Mouse (Mus musculus) layer of hippocampus, postnatal 25 days (tissue): ENCODE data around the gene Cyp19a1. TPM values are rescaled to one million over a fixed set of nuclear protein-coding genes. Genes with fewer than 3 reads are reported as not detected.

Experiments used
- DNase-seq, 2 experiments: peaks; one replicate each; pipeline ENCODE4 v3.0.0; 2022; ENCODE audit warnings: mixed read lengths in 2 of 2, low spot score in 1 of 2; ENCODE audit errors: extremely low spot score in 1 of 2
- total RNA-seq, 2 experiments: library from RNA; stranded (reverse); gene quantifications; 2 replicates each; pipeline ENCODE4 v1.2.3; 2021

Gene Cyp19a1
- under 1 TPM in 1 of 2 experiments, not detected in 1; 0.19 TPM for total RNA-seq

DNA sequence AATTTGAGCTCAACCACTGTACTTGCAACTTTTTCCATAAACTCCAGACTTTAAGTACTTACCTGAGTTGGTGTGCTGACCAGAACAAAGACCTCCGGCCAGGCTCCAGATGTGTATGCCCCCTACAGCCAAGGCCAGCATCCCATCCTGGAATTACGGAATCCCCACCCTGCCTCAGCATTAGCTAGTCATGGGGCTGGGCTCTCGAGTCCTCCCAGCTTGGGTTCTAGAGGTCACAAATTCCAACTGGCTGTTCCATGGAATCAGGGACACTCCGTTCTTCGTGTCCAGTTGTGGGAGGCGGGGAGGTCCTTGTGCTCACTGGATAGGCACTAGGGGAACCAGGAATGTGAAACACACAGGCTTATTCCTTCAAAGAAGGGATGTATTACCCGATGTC lies at the start of gene Cyp19a1:
Gene Cyp19a1, minus strand, starts transcription at position 101 of the 400 bp plus-strand sequence.
- DNase-seq: no peak

DNA sequence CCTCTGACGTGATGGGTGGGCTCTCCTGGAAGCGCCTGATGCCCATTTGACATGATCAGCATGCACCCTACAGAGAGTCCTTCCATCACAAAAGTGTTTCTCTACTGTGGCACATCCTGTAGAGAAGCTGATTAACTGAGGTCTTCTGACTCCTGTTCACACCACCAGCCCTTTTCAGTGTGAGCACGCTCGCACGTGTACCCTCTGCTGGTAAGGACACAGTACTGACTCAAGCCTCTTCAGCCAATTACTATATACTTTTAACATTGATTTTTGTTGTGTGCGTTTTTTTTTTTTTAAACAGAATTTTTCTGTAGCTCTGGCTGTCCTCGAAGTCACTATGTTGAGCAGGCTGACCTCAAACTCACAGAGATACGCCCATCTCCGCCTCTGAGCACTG lies 48.5 kb upstream of the Cyp19a1 start:
- DNase-seq: no peak

DNA sequence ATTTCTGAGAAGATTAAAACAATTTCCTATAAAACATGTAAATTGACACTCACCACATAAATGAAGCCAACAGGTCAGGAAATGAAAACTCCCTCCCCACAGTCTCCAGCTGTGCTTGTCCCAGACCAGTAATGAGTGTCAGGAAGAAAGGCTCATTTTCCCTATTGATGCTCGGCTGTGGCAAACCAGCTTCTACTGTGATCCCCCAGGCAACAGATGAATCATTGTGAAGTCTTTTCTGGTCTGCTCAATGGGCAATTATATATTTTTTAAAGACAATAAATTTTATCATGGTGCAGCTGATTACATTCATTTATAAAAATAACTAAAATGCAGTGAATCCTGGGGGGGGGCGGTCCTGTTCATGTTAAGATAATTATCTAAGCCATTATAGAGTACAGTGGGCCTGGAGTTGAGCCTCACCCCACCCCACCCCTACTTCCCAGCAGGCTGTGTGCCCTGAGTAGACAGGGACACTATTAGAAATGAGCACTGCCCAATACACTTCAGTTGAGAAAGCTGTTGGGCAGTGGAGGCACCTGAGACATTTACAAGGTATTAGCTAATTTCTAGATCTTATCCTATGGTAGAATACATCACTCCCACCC lies 40.9 kb upstream of the Cyp19a1 start:
- DNase-seq: no peak

DNA sequence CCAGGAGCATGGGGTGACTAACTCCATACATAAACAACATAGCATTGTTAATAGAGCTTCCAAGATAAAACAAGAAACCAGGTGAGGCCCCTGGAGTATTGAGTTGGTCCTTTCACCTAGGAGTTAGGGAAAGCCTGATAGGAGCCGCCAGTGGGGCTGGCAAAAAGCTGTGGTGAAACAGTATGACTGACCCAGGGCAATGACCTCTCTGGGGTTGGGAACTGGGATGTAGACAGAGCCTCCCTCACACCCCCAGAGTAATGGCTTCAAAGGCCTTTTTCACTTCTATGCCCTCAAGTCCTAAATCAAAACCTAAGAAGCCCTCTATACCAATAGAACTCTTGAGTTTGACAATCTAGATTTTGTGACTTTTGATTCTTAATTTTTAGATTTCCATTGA lies 40.3 kb upstream of the Cyp19a1 start:
- DNase-seq: no peak

DNA sequence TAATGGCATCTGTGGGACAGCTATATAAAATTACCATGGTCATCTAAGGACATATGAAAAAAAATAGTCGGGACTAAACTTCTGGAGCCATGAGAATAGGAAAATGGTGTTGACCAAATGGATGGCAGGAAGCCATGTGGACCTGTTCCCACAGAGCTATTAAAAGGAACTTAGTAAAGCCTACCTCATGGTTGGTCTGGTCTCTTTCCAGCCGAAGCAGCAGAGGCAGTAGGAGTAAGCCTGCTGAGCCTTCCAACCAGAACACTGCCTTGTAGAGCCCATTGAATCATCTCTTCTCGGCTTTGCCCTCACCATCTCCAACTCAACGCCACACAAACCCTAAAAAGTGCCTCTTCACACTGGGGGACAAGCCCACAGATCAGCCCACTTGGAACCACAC lies 33.3 kb upstream of the Cyp19a1 start:
- DNase-seq: peak in 1 of 2 experiments; percentile 28

DNA sequence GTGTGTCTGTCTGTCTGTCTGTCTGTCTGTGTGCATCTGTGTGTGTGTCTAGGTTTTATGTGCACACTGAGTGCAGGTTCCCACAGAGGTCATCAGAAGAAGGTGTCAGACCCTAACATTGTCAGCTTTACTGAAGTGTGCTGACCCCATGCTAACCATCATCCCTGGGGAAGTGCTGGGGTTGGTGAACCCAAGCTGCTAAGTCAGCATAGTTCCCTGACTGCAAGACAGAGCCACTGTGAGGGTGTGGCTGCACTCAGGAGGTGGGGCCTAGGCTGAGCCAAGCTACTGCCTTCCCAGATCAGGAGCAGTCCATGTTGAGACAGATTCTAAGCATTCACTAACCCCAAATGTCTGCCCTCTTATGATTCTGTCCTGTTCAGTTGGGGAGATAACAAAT lies 31.9 kb upstream of the Cyp19a1 start:
- no peak for DNase-seq

DNA sequence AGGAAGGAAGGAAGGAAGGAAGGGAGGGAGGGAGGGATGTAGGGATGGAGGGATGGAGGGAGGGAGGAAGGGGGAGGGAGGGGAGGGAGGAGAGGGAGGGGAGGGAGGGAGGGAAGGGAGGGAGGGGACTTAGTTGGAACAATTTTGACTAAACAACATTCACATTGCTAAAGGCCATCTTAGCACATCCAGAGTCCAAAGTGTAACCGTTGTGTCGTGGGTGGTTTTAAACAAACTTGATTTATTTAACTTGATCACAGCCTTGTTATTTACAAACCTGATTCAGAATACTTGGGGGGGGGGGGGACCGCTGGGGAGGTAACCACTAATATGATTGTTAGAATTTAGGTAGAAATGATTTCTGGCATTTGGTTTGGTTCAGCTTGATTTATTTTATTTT lies 31.5 kb upstream of the Cyp19a1 start:
- DNase-seq: no peak

DNA sequence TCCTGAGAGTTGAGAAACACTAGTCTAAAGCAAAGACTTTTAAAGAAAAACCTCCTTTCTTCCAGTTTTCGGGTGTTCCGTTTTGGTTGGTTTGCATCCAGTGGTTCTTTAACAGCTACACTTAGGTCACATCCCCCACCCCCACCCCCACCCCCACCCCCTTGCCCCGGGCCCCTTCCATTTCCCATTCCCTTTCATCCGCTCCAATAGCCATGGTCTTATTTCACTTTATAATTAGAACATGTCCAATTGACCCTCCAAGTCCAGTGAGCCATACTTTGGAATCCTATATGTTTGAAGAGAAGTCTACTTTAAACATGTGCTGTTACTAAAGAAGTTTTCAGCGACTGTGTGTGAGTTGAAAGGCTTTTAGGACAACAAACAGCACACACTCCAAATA lies 19.9 kb upstream of the Cyp19a1 start:
- DNase-seq: no peak

DNA sequence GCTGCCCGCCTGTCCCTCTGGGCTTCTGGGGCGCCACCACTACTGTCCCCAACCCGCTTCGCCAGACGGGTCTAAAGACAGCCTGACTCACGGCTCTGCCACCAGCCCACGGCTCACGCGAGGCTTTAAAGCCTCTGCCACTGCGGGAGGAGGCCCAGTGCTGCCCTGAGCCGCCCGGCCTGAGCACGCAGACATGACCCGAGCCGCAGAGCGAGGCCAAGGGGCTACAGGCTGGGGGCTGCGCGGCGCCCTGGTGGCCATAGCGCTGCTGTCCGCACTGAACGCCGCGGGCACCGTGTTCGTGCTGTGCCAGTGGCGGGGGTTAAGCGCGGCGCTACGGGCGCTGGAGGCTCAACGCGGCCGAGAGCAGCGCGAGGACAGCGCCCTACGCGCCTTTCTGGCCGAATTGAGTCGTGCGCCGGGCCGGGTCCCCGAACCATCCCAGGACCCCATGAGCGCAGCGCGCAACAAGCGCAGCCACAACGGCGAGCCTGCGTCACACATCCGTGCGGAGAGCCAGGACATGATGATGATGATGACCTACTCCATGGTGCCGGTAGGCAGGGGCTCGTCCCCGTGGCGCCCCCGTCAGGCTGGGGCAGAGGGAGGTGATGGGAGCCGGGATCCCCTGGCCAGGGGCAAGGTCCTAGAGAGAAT lies 18.5 kb upstream of the Cyp19a1 start, which contains the start of gene Gldn:
Gene Gldn, plus strand, starts transcription at position 156 of the 657 bp plus-strand sequence.
- DNase-seq: peak in 1 of 2 experiments; percentile 18

DNA sequence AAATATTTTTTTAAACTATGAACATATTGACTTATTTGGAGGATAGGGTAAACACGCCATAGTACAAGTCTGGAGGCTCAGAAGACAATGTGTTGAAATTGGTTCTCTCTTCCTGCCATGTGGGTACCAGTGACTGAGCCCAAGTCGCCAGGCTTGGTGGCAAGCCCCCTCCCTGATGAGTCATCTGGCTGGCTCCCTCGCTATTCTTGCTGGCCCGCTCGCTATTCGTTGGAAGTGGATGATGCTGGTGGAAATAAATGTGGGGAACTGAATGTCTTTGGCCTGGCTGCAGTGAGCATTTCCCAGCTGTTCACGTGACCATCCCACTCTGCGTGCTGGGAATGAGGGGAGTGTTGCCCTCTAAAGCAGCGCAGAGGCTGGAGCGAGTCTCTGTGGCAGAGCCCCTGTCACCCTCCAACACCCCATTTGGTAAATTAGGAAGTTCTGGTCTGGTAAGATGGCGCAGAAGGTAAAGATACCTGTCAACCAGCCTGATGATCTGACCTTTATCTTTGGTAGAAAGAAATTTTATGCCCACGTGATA lies 11.2 kb upstream of the Cyp19a1 start:
- DNase-seq: no peak

DNA sequence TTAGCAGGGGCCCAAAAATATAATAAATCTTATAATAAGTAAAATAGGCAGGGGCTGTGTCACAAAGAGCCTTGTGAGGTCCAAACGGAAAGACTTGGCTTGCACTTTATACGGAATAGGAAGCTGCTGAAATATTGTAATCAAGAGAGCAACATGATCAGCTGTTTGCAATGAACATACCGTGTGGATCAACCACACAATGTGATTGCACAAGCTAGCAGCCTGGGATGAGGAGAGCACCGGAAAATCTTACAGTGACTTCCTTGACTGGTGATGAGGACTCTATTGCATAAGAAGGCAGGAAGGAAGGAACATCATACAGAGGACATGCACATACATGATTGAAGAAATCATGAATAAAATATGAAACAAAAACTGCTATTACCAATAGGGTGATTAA lies 7.4 kb upstream of the Cyp19a1 start:
- no peak for DNase-seq

DNA sequence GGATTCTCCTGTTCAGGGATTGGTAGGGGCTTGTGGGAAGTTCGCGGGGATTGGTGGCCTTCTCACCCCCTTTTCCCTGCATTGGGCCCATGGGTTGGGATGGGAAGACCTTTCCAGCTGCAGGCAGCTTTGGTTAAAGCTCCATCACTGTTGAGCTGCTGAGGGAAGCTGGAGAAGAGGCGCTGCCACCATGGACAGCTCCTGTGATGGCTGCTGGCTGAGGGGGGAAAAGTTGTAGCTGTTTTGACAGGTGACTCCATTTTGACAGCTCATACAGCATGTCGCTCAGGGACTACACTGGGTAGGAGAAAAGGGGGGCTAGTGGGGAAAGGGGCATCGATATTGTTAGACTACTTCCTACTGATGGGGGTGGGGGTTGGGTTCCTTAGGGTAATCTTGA lies 3.0 kb upstream of the Cyp19a1 start:
- no peak for DNase-seq

DNA sequence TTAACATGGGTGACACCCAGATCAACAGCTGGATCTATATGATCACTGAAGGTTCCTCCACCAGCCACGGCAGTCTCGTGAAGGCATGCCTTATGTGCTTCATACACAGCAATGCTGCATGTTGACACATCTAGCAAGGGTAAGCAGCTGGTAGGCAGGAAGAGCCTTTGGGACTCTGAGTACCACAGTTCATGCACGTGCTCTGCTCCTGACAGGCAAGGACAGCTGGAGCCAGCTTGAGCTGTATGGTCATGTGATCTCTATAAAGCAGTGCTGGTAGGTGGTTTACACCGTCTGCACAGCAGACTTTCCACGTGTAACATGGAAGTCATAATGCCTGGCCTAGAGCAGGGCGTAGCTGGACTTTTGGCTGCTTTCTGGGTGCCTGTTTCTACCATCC lies 2.1 kb upstream of the Cyp19a1 start:
- DNase-seq: no peak

DNA sequence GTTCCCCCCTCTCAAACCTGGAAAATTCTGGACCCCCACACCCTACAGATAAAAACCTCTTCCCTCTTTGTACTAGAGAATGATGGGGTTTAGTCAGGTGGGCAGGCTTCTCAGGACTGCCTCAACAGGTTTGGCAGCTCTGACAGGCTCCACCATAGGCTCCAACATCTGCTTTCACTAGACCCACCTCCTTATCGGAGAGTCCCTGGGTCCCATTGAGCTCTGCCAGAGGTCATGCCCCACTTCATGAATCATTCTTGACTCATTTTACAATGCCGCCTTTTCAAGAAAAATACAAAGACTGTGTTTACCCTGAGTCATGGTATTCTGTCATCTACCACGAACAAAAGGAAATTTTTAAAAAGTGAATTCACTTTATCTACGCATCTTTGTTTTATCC lies 3.2 kb downstream of the Cyp19a1 start:
- DNase-seq: no peak

DNA sequence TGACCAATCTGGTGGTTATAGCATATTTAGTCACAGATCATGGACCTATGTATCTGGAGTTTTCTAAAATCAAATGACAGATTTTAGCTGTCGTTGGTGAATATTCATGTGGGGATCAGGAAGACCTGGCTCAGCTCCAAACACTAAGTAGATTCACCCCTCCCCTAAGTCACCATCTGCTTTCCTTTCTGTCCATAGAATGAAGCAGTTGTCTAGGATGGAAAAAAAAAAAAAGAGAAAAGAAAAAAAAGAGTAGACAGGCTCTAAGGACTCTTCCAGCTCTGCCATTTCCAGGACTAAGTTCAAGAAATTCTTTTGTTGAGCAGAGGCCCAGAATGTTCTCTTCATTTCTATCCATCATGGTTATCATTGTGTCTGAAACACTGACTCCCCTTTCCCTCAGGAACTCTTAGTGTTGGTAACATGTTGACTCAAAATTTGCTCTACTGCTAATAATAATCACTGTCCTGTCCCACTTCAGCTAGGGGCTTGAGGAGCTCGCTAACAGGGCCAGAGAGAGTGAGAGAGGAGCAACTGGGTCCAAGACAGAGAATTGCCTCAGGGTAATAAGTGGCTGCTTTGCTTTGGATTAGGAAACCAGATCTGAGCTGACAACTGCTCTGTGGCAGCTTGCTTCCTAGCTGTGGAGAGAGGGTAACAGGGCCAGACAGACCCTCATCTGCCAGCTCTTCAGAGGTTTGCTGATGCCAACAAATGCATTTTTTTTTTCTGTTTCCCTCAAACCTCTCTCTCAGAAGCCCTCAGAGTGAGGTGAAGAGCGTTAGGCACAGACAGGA lies 22.8 kb downstream of the Cyp19a1 start:
- DNase-seq: no peak

DNA sequence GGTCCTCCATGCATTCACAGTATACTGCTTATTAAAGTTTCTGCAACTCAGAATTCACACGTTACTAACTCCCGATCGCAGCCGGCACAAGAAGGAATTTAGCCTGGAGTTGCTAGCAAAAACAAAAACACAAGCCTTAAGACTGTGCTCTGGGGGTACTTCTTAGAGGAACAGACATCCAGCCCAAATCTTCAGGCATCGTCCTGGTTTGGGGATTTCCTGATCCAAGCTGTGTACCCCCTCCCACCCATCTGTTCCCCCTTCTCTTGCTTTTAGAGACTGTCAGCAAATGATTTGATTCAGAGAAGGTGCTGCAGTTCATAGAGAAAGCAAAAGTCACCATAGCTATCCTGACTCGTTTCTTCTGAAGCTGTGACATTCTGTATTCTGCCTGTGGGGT lies 40.3 kb downstream of the Cyp19a1 start:
- no peak for DNase-seq

DNA sequence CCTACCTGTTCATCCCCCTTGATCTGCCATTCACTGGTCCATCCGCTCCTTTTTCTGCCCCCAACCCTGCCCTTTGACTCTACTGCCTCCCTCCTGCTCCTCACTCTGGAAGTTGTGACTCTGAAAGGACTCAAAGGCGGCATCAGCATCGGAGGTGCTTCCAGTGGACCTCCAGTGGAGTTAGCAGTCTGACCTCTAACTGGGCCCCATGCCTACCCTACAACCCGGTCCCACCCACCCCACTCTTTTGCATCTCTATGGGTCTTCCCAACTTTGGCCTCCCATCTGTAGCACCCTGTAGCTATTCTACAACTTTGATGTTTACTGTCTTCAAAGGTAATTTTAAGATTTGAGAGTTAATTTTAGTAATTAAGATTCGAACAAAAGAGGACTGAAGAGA lies 51.4 kb downstream of the Cyp19a1 start:
- no peak for DNase-seq

DNA sequence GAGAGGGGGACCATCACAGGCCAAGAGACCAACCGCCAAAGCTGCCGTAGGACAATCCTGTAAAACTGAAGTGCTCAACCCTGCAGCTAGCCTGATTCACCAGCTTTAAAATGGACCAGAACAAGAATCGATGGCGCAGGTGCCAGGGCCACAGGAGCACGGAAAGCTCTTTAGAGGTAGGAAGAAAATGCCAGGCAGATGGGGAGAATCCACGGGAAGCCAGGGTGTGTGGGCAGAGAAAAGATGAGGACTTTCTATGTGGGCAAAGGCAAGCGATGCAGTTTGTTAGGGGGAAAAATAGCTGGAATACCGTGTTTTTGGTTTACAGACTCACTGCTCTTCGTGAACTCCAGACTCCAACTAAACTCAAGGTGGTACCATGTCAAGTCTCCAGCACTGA lies 53.0 kb downstream of the Cyp19a1 start:
- DNase-seq: peak in 1 of 2 experiments; percentile 14

DNA sequence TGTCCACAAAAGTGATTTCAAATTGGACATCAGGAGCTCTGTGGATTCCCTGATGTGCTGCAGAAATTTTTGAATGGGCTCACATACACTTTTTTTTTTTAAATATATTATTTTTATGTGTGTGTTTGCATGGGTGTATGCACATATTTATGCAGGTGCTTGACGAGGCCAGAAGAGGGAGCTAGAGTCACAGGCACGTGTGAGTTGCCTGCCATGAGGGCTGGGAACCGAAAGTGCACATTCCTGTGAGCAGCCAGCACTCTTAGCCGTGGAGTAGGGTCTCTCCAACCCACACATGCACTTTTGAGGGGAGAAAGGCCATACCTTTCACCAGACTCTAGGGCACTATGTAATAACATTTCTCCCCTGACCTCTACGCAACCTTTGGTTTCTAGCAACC lies 73.1 kb downstream of the Cyp19a1 start:
- DNase-seq: no peak

DNA sequence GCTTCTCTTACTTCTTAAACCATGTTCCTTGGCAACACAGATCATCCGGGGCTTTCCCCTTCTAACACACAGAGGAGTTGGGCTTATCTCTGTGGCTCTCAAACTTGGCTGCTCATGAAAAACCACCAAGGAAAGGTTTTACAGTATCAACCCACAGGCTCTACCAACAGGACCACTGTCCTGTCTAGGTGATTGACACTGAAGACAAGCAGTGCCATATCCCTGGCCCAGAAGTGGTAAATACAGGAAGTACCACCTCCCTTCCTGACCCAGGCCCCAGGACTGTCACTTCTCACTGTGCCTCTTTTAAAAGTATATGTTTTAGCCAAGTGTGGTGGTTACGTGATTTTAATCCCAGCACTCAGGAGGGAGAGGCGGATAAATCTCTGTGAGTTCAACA lies 76.5 kb downstream of the Cyp19a1 start:
- DNase-seq: no peak

DNA sequence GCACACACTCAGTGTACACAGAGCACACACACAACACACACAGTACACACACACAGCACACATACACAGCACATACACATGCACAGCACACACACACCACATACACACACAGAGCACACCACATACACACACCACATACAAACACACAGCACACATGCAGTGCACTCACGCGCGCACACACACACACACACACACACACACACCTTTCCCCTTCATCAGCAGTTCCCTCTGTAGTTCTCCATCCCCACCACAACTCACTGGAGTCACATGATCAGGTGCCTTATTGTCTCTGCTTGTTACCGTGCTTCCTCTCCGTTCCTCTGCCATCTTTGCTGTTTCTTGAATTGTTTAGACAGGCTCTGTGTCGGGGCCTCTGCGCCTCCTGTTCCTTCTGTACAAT lies 85.4 kb downstream of the Cyp19a1 start:
- DNase-seq: no peak
